Mouse (Mus musculus) C2C12 (cell line): Measurements from ENCODE around the gene Slc12a5. TPM values are rescaled to one million over a fixed set of nuclear protein-coding genes. Genes with fewer than 3 reads are reported as not detected.

Experiments
- H3K27me3 ChIP-seq: one replicate; pipeline ENCODE4 v1.6.1; 2011; ENCODE audit not compliant: control insufficient read depth, insufficient read depth, insufficient read length
- H3K36me3 ChIP-seq: one replicate; pipeline ENCODE4 v1.6.1; 2011; ENCODE audit not compliant: control insufficient read depth, insufficient read depth
- H3K4me3 ChIP-seq: one replicate; pipeline ENCODE4 v1.5.1; 2011; ENCODE audit warnings: mild to moderate bottlenecking, control low read depth; ENCODE audit not compliant: poor library complexity, insufficient read depth, severe bottlenecking
- H3K79me2 ChIP-seq: one replicate; pipeline ENCODE4 v1.6.1; 2011; ENCODE audit not compliant: control insufficient read depth, insufficient read depth
- H3K79me3 ChIP-seq: one replicate; pipeline ENCODE4 v1.6.1; 2011; ENCODE audit warnings: low read depth, control low read depth
- H3ac ChIP-seq: one replicate; pipeline ENCODE3; 2011; ENCODE audit warnings: low read depth; ENCODE audit not compliant: control insufficient read depth, insufficient read length
- CEBPB ChIP-seq: IDR thresholded peaks from one replicate; pipeline ENCODE4 v1.6.1; 2011; ENCODE audit warnings: low read depth, mild to moderate bottlenecking, control low read depth, moderate library complexity
- CTCF ChIP-seq: IDR thresholded peaks from one replicate; pipeline ENCODE4 v1.5.1; 2011; ENCODE audit not compliant: control insufficient read depth, insufficient read depth, insufficient read length
- FOSL1 ChIP-seq: IDR thresholded peaks from one replicate; pipeline ENCODE4 v1.8.0; 2011; ENCODE audit warnings: mild to moderate bottlenecking, low read length; ENCODE audit not compliant: poor library complexity, insufficient read depth, severe bottlenecking
- MAX ChIP-seq: IDR thresholded peaks from one replicate; pipeline ENCODE4 v1.6.1; 2011; ENCODE audit warnings: mild to moderate bottlenecking, control low read depth
- MYOD1 ChIP-seq: IDR thresholded peaks from one replicate; pipeline ENCODE4 v1.6.1; 2011; ENCODE audit warnings: low read depth; ENCODE audit not compliant: control insufficient read depth, insufficient read length
- MYOG ChIP-seq: IDR thresholded peaks from one replicate; pipeline ENCODE4 v1.6.1; 2011; ENCODE audit not compliant: control insufficient read depth, insufficient read length; ENCODE audit errors: extremely low read depth
- USF1 ChIP-seq: IDR thresholded peaks from one replicate; pipeline ENCODE4 v1.6.1; 2011; ENCODE audit warnings: low read depth, mild to moderate bottlenecking, control low read depth, moderate library complexity
- polyA plus RNA-seq: library from polyadenylated mRNA; unstranded; fragments of >200 nt; fragmentation: generic; extraction: Trizol; gene quantifications from one replicate; pipeline ENCODE4 v1.2.1, GENCODE M21; 2012; ENCODE audit warnings: missing spikeins

Slc12a5 gene
- polyA plus RNA-seq, 1 experiment = 0.12 TPM

- Histone ChIP-seq H3K79me2 (no peaks in the 10 kb centered on the region), H3K27me3 (peaks cover 8% of the 10 kb centered on the region), H3K36me3 (no peaks in the 10 kb centered on the region), H3K79me3 (no peaks in the 10 kb centered on the region), H3K4me3 (no peak overlapping the region), H3ac (no peak overlapping the region)
- TF ChIP-seq CTCF = peak; percentile 40
- TF ChIP-seq CEBPB = no peak
These were observed 1.0 kb downstream of the Slc12a5 start for GRCm38 (mm10) chr2:164961506-164962182.

GRCm38 (mm10) chr2:164962183-164962580, 1.6 kb downstream of the Slc12a5 start:
- H3K79me3 ChIP-seq = no peaks in the 10 kb centered on the region
- no peak overlapping the region for H3ac ChIP-seq
- H3K79me2 ChIP-seq = no peaks in the 10 kb centered on the region
- H3K27me3 ChIP-seq = peaks cover 10% of the 10 kb centered on the region
- TF ChIP-seq MYOD1 (no peak), MAX (no peak), CEBPB (no peak), USF1 (no peak), CTCF (no peak), MYOG (no peak), FOSL1 (no peak)
- H3K4me3 ChIP-seq = no peak overlapping the region
- no peaks in the 10 kb centered on the region for H3K36me3 ChIP-seq

- no peaks in the 10 kb centered on the region for H3K36me3 ChIP-seq
- H3K79me2 ChIP-seq = no peaks in the 10 kb centered on the region
- H3ac ChIP-seq = no peak overlapping the region
- no peak overlapping the region for H3K4me3 ChIP-seq
- H3K79me3 ChIP-seq = no peaks in the 10 kb centered on the region
- TF ChIP-seq MYOD1 (no peak), CTCF (no peak)
- peaks cover 32% of the 10 kb centered on the region for H3K27me3 ChIP-seq
These were observed 3.8 kb downstream of the Slc12a5 start for GRCm38 (mm10) chr2:164964242-164964894.

GRCm38 (mm10) chr2:164964981-164965380, 4.4 kb downstream of the Slc12a5 start:
- no peak overlapping the region for H3ac ChIP-seq
- H3K4me3 ChIP-seq = no peak overlapping the region
- H3K79me2 ChIP-seq = no peaks in the 10 kb centered on the region
- no peaks in the 10 kb centered on the region for H3K79me3 ChIP-seq
- no peaks in the 10 kb centered on the region for H3K36me3 ChIP-seq
- H3K27me3 ChIP-seq = peaks cover 38% of the 10 kb centered on the region
- TF ChIP-seq USF1 (no peak), MYOD1 (no peak), MYOG (no peak), CEBPB (no peak), MAX (no peak)

- Histone ChIP-seq H3K27me3 (peaks cover 52% of the 10 kb centered on the region), H3K4me3 (no peak overlapping the region), H3K79me2 (no peaks in the 10 kb centered on the region), H3K36me3 (no peaks in the 10 kb centered on the region), H3K79me3 (no peaks in the 10 kb centered on the region), H3ac (no peak overlapping the region)
- TF ChIP-seq FOSL1 (no peak), CTCF (no peak), CEBPB (no peak), MAX (no peak), MYOG (no peak), MYOD1 (no peak), USF1 (no peak)
These were observed 5.8 kb downstream of the Slc12a5 start for GRCm38 (mm10) chr2:164966381-164966780.

GRCm38 (mm10) chr2:164967193-164967592, 6.6 kb downstream of the Slc12a5 start:
- H3ac ChIP-seq = no peak overlapping the region
- H3K79me3 ChIP-seq = no peaks in the 10 kb centered on the region
- H3K36me3 ChIP-seq = no peaks in the 10 kb centered on the region
- no peak for TF ChIP-seq MYOG
- no peak for TF ChIP-seq USF1
- TF ChIP-seq CTCF = no peak
- TF ChIP-seq CEBPB = no peak
- no peak for TF ChIP-seq MYOD1
- no peak for TF ChIP-seq FOSL1
- no peak for TF ChIP-seq MAX
- no peak overlapping the region for H3K4me3 ChIP-seq
- peaks cover 59% of the 10 kb centered on the region for H3K27me3 ChIP-seq
- H3K79me2 ChIP-seq = no peaks in the 10 kb centered on the region
